Mouse (Mus musculus): ENCODE data around the gene Frmpd3. TPM values are rescaled to one million over a fixed set of nuclear protein-coding genes. Genes with fewer than 3 reads are reported as not detected.

The Frmpd3 gene
- polyA plus RNA-seq, 1 experiment from 2014 or later = 4.2 TPM

DNA sequence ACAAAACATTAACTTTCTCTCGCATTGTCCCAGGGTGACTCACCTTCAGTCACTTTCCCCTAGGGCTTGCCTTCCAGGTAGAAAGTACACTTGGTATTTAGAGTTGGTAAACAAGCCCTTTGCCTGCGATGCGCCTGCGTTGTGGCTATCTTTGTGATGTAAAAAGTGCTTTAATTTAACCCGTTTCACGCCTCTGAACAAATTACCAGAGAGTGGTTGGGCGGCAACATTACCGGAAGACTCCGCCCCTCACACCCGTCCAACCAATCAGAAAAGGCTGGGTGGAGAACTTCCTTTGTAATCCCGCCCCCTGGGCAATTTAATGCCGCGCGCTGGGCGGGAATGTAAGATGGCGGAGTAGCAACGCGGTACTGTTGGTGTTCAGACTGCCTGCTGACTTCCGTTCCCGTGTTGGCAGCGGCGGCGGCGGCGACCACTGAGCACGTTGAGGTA, 114.2 kb downstream of the Frmpd3 start, which contains the start of gene Prps1:
Gene Prps1, plus strand, starts transcription at position 335 of the 453 bp plus-strand sequence.
- ATAC-seq (ENCODE audit: low FRiP score) = peak; percentile 98
- WGBS = 24% methylated on average over 26 of the region's 26 CpGs
- H3K4me3 ChIP-seq (replicated peaks) = peak within 1 kb of the TSS; percentile 57

DNA sequence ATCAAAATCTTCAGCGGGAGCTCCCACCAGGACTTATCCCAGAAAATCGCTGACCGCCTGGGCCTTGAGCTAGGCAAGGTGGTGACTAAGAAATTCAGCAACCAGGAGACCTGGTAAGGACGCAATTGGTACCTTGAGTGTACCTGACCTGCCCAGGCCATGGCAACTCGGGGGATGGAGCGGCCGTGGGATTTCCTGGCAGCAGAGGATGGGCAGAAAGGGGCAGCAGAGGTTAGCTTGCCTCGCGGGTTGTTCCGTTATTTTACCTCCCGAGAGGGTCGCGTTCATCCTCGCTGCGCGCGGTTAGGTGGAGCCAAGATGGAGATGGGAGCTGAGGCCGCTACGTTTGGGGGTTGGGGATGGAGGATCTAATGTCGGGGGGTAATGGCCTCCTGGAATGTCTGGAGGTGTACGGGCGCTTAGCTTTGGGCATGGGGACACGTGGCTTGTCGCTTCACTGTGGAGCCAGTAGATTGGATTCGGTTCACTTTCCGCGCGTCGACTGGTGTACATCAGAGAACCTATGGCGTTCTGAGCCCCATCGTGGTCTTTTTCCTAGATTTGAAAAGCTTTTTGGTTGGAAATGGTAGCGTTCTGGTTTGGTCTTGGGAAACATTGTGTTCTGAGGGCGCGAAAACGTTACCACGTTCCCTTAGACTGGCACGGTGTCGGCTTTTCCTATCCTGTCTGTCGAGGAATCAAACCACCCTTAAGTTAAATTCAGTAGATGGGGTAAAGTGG, 114.9 kb downstream of the Frmpd3 start:
- Histone ChIP-seq H3K27ac (replicated peaks) (peak overlapping the region; percentile 73), H3K4me1 (no peaks in the 10 kb centered on the region), H3K9me3 (replicated peaks) (no peaks in the 10 kb centered on the region), H3K27me3 (replicated peaks) (peaks cover 6% of the 10 kb centered on the region; the same call in 1 of the 2 replicates), H3K9ac (replicated peaks) (peak overlapping the region; percentile 52), H3K4me2 (peak overlapping the region; percentile 56), H3K36me3 (no peaks in the 10 kb centered on the region), H3K4me3 (replicated peaks) (peak overlapping the region; percentile 57)
- WGBS = 20% methylated on average over 39 of the region's 39 CpGs
- peak; percentile 73 for ATAC-seq (ENCODE audit: low FRiP score)

More for the DNA sequence above, 114.2 kb downstream of the Frmpd3 start, which contains the start of gene Prps1:
- Histone ChIP-seq H3K27me3 (replicated peaks) (peaks cover 6% of the 10 kb centered on the region; the same call in 1 of the 2 replicates), H3K4me1 (no peaks in the 10 kb centered on the region), H3K36me3 (no peaks in the 10 kb centered on the region), H3K9ac (replicated peaks) (peak within 1 kb of the TSS; percentile 52), H3K9me3 (replicated peaks) (no peaks in the 10 kb centered on the region), H3K27ac (replicated peaks) (peak within 1 kb of the TSS; percentile 73), H3K4me2 (peak within 1 kb of the TSS; percentile 56)

DNA sequence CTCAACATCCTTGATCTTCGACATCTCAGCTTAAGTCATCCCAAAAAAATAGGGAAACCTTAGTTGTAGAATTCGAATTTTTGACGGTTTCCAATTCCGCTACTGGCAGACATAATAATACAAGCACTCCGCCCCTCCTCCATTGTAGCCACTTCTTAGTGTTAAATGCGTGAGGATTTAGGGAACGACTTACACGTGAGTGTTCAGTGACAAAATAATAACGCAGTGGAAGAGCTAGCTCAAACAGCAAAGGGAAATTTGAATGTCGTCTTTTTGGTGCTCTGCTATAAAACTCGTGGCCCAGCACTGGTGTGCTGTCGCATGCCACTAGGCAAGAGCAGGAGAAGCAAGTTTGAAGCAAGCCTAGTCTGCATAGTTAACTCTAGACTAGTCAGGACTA, 115.4 kb downstream of the Frmpd3 start:
- Histone ChIP-seq H3K4me1 (no peaks in the 10 kb centered on the region), H3K36me3 (no peaks in the 10 kb centered on the region), H3K9me3 (replicated peaks) (no peaks in the 10 kb centered on the region), H3K27ac (replicated peaks) (peak overlapping the region; percentile 73; the same call in 1 of the 2 replicates), H3K9ac (replicated peaks) (peak overlapping the region; percentile 52), H3K4me2 (peak overlapping the region; percentile 56), H3K27me3 (replicated peaks) (peaks cover 6% of the 10 kb centered on the region; the same call in 1 of the 2 replicates), H3K4me3 (replicated peaks) (peak overlapping the region; percentile 57)
- peak; percentile 39; the same call in 1 of the 2 replicates for ATAC-seq (ENCODE audit: low FRiP score)
- WGBS = 29% methylated on average over 12 of the region's 12 CpGs

DNA sequence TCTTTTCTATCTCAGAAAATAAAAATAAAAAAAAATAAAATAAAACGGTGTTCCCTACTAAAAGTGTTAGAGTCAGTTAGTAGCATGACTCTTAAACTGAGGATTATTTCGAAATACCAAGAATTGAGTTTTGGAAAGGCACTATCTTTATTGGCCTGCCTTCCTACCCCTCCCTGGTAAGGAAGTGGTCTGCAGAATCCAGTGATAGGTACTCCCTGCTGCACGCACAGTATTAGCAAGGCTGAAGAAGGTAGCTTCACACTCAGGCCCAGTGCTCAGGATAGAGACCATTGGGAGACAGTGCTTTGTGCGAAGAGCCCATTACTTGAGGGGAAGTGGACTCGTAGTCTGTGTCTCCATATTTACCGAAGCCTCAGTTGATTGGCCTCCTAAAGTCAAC, 136.2 kb downstream of the Frmpd3 start:
- ATAC-seq (ENCODE audit: low FRiP score) = no peak
- 0 out of 2 replicates have a peak, but pooled peaks cover 5% of the 10 kb centered on the region for H3K36me3 ChIP-seq
- H3K9ac ChIP-seq (replicated peaks) = no peak overlapping the region
- H3K4me2 ChIP-seq = no peak overlapping the region
- H3K27ac ChIP-seq (replicated peaks) = no peak overlapping the region
- H3K9me3 ChIP-seq (replicated peaks) = no peaks in the 10 kb centered on the region
- no peak overlapping the region for H3K4me3 ChIP-seq (replicated peaks)
- no peaks in the 10 kb centered on the region for H3K4me1 ChIP-seq
- no peaks in the 10 kb centered on the region; the same call in 1 of the 2 replicates for H3K27me3 ChIP-seq (replicated peaks)
- 94% methylated on average over 6 of the region's 6 CpGs for whole genome bisulfite sequencing

DNA sequence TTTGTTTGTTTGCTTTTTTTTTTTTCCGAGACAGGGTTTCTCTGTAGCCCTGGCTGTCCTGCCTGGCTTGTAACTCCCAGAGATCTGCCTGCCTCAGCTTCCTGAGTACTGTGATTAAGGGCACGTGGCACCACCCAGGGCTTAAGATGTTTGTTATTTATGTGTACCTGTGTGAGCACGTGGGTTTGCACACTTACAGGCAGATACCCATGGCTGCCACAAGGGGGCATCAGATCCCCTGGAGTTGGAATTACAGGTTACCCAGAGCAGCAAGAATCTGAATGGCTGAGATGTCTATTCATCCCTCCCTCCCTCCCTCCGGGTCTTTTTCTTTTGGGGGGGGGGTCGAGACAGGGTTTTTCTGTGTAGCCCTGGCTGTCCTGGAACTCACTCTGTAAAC, 137.1 kb downstream of the Frmpd3 start:
- Histone ChIP-seq H3K27me3 (replicated peaks) (no peaks in the 10 kb centered on the region; the same call in 1 of the 2 replicates), H3K4me2 (no peak overlapping the region), H3K36me3 (0 out of 2 replicates have a peak, but pooled peaks cover 5% of the 10 kb centered on the region), H3K4me3 (replicated peaks) (no peak overlapping the region), H3K27ac (replicated peaks) (no peak overlapping the region), H3K9ac (replicated peaks) (no peak overlapping the region), H3K9me3 (replicated peaks) (no peaks in the 10 kb centered on the region), H3K4me1 (no peaks in the 10 kb centered on the region)
- ATAC-seq (ENCODE audit: low FRiP score) = no peak
- WGBS = 58% methylated on average over 5 of the region's 5 CpGs

MicroRNAs within 50 kb of the gene (microRNA counts, 519-probe panel; counts per million panel counts)
- microRNA mmu-miR-3475 = 1,858 counts per million, percentile 34 among the panel's probes with 10 or more counts

Small RNAs within 50 kb of the gene (microRNA-seq; reads per million reads assigned to microRNA genes)
- 83.6 reads per million, percentile 49 among the genes with 10 or more reads in this experiment for gene Mir3475

Other genes with a start within 250 kb of the Frmpd3 start
- 87.2 and 88.0 TPM in 2 replicates for gene Prps1, start 114.3 kb downstream of the Frmpd3 start, polyA plus RNA-seq (2015; fragmentation: Nextera tagmentation; extraction: Ambion mirVana)